Mouse (Mus musculus) thymus, adult 2 months (tissue): Measurements from ENCODE around the gene Shq1.

ENCODE experiments used
- CTCF ChIP-seq: fragments of 200-500 bp; IDR thresholded peaks from 2 replicates; pipeline ENCODE4 v1.5.1; 2012; ENCODE audit warnings: mild to moderate bottlenecking, control low read depth, low read length, moderate library complexity, borderline replicate concordance; ENCODE audit not compliant: control insufficient read depth, poor library complexity, insufficient read depth; ENCODE audit errors: extremely low read depth
- POLR2A ChIP-seq: fragments of 200-500 bp; IDR thresholded peaks from 2 replicates; pipeline ENCODE4 v1.6.1; 2012; ENCODE audit warnings: mild to moderate bottlenecking, low read length, control low read depth, moderate library complexity; ENCODE audit not compliant: control insufficient read depth, poor library complexity, insufficient read depth; ENCODE audit errors: extremely low read depth

- TF ChIP-seq CTCF (no peak), POLR2A (0 out of 2 replicates have a peak, but pooled peaks have one; percentile 3)
These were observed 551 bp downstream of the Shq1 start for GRCm38 (mm10) chr6:100670370-100670841.
